Mouse (Mus musculus): Measurements from ENCODE around the gene Arhgef40. TPM values are rescaled to one million over a fixed set of nuclear protein-coding genes. Genes with fewer than 3 reads are reported as not detected.
"Not testable (repeated sequence)": the region's sequence is repeated elsewhere in the genome, so short reads cannot be mapped to it uniquely, and the experiment has no call there.

Arhgef40 gene
- polyA plus RNA-seq, 1 experiment, result 109 TPM

DNA sequence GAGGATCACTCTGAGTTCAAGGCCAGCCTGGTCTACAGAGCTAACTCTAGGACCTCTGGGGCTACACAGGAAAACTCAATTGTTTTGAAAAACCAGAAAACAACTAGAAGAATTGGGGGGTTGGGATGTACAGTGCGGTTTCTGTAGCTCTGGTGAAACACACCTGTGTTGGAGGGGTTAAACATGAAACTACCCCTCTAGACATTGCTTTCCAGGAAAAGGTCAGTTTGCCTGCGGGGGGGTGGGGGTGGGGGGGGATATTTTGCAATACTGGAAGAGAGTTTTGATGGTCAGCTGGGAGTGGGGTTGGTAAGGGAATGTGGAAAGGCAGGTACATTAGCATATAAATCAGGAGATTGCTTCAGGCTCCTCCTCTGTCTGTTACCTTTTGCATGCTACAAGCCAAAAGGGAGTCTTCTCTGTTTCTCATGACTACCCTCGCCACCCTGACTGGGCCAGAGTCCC is 37.8 kb downstream of the Arhgef40 start:
- peaks cover 9% of the 10 kb centered on the region for H3K4me1 ChIP-seq (ENCODE audit: control insufficient read depth, insufficient read depth, low read length)
- H3K4me3 ChIP-seq (ENCODE audit: insufficient read depth, low read length), result no peak overlapping the region
- TF ChIP-seq POLR2A (IDR thresholded peaks at IDR 0.05; ENCODE audit: low read depth, low read length) (no peak), CTCF (IDR thresholded peaks at IDR 0.05; ENCODE audit: borderline replicate concordance, insufficient read depth, low read length) (no peak)
- peak overlapping the region; percentile 50; the same call in 1 of the 2 replicates for H3K27ac ChIP-seq (ENCODE audit: insufficient read depth, low read length)

DNA sequence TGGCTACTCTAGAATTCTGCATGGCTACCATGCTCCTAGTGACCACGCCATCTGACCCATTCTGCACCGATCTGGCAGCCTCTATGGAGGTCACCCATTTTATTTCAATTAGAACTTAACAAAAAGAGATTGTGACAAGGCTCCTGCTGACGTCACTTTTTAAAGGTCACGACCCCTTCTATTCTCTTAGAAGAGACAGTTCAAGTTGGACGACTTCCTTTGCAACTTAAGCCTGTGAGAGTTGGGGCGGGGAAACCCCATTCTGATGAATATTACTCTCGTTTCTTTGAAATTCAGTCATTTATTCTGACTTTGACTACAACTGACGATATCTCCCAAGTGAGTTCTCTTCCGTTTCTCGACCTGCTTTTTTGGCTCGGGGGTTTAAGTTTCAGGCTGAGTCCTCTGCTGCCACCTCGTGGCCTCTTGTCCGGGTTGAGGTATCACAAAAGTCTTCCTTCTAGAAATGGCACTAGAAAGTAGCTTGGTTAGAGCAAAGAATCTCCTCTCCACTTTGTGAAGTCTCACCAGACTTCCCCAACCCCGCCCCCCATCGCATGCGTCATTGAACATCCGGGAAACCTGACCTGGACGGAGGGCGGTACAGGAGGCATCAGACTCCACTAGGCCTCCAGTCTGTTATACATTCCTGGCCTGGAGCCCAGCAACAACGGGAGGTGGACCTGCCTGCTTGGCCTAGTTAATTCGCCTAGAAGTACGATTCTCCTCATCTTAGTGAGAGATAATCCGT is 38.4 kb downstream of the Arhgef40 start:
- peak; percentile 65 for TF ChIP-seq POLR2A (IDR thresholded peaks at IDR 0.05; ENCODE audit: low read depth, low read length)
- TF ChIP-seq CTCF (IDR thresholded peaks at IDR 0.05; ENCODE audit: borderline replicate concordance, insufficient read depth, low read length), result no peak; the same call in 1 of the 2 replicates

DNA sequence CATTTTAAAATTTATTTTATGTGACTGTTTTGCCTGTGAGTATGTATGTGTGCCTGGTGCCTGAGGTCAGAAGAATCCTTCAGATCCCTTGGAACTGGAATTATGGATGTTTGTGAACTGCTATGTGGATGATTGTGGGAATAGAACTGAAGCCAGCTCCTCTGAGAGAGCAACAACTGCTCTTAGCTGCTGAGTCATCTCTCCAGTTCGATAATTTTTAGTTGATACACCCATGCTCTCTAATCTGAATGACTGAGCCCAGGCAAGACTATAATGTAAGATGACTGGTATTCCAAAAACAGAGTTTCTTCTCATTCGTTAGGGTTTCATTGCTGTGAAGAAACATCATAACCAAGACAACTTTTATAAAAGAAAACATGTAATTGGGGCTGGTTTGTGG is 39.6 kb downstream of the Arhgef40 start:
- TF ChIP-seq POLR2A (IDR thresholded peaks at IDR 0.05; ENCODE audit: low read depth, low read length) (no peak), CTCF (IDR thresholded peaks at IDR 0.05; ENCODE audit: borderline replicate concordance, insufficient read depth, low read length) (no peak)
- peaks cover 9% of the 10 kb centered on the region for H3K4me1 ChIP-seq (ENCODE audit: control insufficient read depth, insufficient read depth, low read length)
- no peak overlapping the region for H3K4me3 ChIP-seq (ENCODE audit: insufficient read depth, low read length)
- no peak overlapping the region for H3K27ac ChIP-seq (ENCODE audit: insufficient read depth, low read length)

More for the DNA sequence above, 38.4 kb downstream of the Arhgef40 start:
- H3K4me3 ChIP-seq (ENCODE audit: insufficient read depth, low read length), result no peak overlapping the region
- peaks cover 9% of the 10 kb centered on the region for H3K4me1 ChIP-seq (ENCODE audit: control insufficient read depth, insufficient read depth, low read length)
- peak overlapping the region; percentile 72 for H3K27ac ChIP-seq (ENCODE audit: insufficient read depth, low read length)

DNA sequence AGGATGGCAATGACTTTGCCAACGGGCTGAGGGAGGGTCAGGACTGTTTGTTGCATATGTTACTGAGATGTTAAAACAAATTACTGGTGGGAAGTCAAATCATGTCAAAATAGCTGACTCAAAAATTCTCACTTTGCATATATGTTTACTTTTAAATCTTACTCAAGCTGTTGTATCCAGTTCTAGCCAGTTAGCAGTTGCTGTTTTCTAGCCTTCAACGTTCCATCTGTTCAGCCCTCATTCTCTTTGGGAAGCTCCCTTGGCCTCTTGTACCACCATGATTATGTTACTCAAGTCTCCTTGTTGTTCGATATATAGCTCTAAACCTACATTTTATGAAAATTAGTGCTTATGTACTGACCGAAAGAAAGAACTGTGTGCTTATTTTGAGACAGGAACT is 41.8 kb downstream of the Arhgef40 start:
- no peak overlapping the region for H3K4me3 ChIP-seq (ENCODE audit: insufficient read depth, low read length)
- H3K4me1 ChIP-seq (ENCODE audit: control insufficient read depth, insufficient read depth, low read length), result peaks cover 7% of the 10 kb centered on the region
- H3K27ac ChIP-seq (ENCODE audit: insufficient read depth, low read length), result no peak overlapping the region
- TF ChIP-seq POLR2A (IDR thresholded peaks at IDR 0.05; ENCODE audit: low read depth, low read length), result no peak
- no peak for TF ChIP-seq CTCF (IDR thresholded peaks at IDR 0.05; ENCODE audit: borderline replicate concordance, insufficient read depth, low read length)

DNA sequence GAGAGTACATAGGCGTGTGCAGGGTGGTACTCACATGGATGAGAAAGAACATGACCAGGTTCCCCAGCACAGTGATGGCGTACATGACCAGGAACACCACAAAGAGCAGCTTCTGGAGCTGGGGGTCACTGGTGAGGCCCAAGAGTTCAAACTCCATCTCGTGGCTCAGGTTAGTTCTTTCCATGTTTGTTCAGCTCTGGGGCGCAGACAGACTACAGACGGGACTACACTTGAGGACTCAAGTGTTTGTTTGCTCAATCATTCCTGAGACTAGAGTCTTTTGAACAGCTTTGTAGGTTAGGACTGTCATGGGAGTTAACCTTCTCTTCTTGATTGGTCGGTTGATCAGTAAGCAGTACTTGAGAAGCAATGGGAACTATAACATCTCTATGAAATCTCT is 51.4 kb downstream of the Arhgef40 start:
- Histone ChIP-seq H3K4me1 (ENCODE audit: control insufficient read depth, insufficient read depth, low read length) (no peaks in the 10 kb centered on the region), H3K27ac (ENCODE audit: insufficient read depth, low read length) (no peak overlapping the region), H3K4me3 (ENCODE audit: insufficient read depth, low read length) (no peak overlapping the region)
- no peak for TF ChIP-seq POLR2A (IDR thresholded peaks at IDR 0.05; ENCODE audit: low read depth, low read length)
- TF ChIP-seq CTCF (IDR thresholded peaks at IDR 0.05; ENCODE audit: borderline replicate concordance, insufficient read depth, low read length), result no peak

DNA sequence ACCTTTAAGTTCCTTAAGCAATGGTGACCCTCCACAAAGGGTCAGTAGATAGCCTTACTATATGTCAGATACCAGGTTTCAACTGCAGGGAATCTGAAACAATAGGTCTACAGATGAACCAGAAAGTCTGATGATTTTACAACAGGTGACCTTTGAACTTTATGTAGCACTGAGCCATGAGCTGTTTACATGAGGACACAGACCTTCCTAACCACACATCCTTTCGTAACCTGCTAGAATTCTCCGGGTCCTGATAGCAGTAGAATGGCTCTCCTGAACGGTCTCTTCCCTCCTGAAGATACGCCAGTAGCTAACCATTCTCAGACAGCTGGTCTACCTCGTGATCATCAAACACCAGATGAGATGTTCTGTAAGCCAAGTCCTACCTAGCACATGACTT is 54.8 kb downstream of the Arhgef40 start:
- Histone ChIP-seq H3K4me3 (ENCODE audit: insufficient read depth, low read length) (no peak overlapping the region), H3K4me1 (ENCODE audit: control insufficient read depth, insufficient read depth, low read length) (no peaks in the 10 kb centered on the region), H3K27ac (ENCODE audit: insufficient read depth, low read length) (no peak overlapping the region)
- TF ChIP-seq POLR2A (IDR thresholded peaks at IDR 0.05; ENCODE audit: low read depth, low read length) (no peak), CTCF (IDR thresholded peaks at IDR 0.05; ENCODE audit: borderline replicate concordance, insufficient read depth, low read length) (no peak)

DNA sequence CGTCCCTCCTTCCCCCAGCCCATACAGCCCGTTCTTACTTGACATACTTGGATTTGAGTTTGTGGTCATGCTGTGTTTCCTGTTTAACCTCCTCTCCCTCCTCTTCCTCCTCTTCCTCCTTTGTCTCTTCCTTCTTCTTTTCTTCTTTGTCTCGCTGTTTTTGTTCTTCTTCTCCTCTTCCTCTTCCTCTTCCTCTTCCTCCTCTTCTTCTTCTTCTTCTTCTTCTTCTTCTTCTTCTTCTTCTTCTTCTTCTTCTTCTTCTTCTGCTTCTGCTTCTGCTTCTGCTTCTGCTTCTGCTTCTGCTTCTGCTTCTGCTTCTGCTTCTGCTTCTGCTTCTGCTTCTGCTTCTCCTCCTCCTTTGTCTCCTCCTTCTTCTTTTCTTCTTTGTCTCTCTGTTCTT is 57.8 kb downstream of the Arhgef40 start, which contains the start of gene Olfr221:
TSS of gene Olfr221 (minus strand) at position 101 of the 400 bp plus-strand sequence.
- H3K27ac ChIP-seq (ENCODE audit: insufficient read depth, low read length); H3K4me3 ChIP-seq (ENCODE audit: insufficient read depth, low read length): not testable (repeated sequence)

DNA sequence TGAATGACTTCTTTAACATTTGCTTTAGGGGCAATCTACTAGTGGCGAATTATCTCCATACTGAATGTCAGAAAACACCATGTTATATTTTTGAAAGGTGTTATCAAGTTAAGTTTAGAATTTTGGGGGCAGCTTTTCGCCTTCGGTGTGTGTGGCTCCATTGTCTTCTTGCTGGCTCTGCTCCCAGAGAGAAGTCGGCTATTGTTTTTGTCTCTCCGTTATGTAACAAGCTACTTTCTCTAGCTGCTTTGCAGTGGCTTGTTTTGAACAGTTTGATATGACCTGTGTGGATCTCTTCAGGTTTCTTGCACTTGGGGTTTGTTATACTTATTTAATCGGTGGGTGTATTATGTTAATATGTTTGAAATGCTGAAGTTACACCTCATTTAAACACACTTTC is 58.9 kb downstream of the Arhgef40 start:
- no peak for TF ChIP-seq CTCF (IDR thresholded peaks at IDR 0.05; ENCODE audit: borderline replicate concordance, insufficient read depth, low read length)
- Histone ChIP-seq H3K4me1 (ENCODE audit: control insufficient read depth, insufficient read depth, low read length) (no peaks in the 10 kb centered on the region; the same call in 1 of the 2 replicates), H3K4me3 (ENCODE audit: insufficient read depth, low read length) (no peak overlapping the region), H3K27ac (ENCODE audit: insufficient read depth, low read length) (no peak overlapping the region)

More for the DNA sequence above, 57.8 kb downstream of the Arhgef40 start, which contains the start of gene Olfr221:
- H3K4me1 ChIP-seq (ENCODE audit: control insufficient read depth, insufficient read depth, low read length), result not testable (repeated sequence)

DNA sequence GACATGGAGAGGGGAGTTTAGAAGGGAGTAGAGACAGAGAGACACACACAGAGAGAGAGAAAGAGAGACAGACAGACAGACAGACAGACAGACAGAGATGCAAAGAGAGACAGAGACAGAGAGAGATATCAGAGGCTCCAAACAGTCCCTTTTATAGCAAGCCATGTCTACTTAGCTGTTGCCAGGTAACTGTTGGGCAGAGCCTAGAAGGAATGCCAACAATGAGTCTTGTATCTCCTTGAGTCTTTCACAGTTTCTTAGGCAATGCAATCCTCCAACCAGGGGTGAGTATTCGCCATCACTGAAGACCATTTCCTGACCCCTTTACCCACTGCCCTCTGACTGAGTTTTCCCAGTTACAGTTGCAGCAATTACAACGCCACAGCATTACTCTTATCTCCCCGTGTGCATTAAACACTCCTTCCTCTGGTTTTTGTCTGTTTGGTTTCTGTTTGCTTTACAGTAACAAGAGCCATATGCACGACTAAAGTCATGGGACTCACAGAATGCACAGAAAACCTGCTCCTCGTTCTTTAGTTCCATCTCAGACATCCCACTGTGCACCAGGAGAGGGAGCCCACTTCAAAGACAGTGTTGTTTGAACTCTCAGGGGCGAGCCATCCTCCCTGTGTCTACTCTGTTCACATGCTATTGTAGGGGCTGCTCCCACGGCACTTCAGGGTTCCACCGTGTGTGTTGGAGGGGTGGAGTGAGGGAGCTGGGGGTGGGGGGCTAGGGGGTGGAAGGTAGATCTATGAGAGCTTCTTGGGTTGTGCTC is 60.6 kb downstream of the Arhgef40 start:
- H3K4me3 ChIP-seq (ENCODE audit: insufficient read depth, low read length), result no peak overlapping the region
- no peak overlapping the region for H3K27ac ChIP-seq (ENCODE audit: insufficient read depth, low read length)
- no peaks in the 10 kb centered on the region; the same call in 1 of the 2 replicates for H3K4me1 ChIP-seq (ENCODE audit: control insufficient read depth, insufficient read depth, low read length)
- TF ChIP-seq POLR2A (IDR thresholded peaks at IDR 0.05; ENCODE audit: low read depth, low read length) (no peak), CTCF (IDR thresholded peaks at IDR 0.05; ENCODE audit: borderline replicate concordance, insufficient read depth, low read length) (no peak)

All from embryonic fibroblast, embryonic 13.5 days (primary cell).